Mouse (Mus musculus) olfactory bulb, adult 2 months (tissue): Measurements from ENCODE around the gene Guca1b.

ENCODE experiments used
- CTCF ChIP-seq: fragments of 200-500 bp; IDR thresholded peaks from 2 replicates; pipeline ENCODE4 v1.5.1; 2012; ENCODE audit warnings: low read depth, mild to moderate bottlenecking, low read length, moderate library complexity; ENCODE audit not compliant: insufficient read depth
- POLR2A ChIP-seq: fragments of 200-500 bp; IDR thresholded peaks from 2 replicates; pipeline ENCODE4 v1.6.1; 2012; ENCODE audit warnings: mild to moderate bottlenecking, low read depth, low read length, moderate library complexity; ENCODE audit not compliant: insufficient read depth

- TF ChIP-seq CTCF = no peak
- no peak for TF ChIP-seq POLR2A
Measured at GRCm38 (mm10) chr17:47371451-47371850, 13.7 kb upstream of the Guca1b start.
